Mouse (Mus musculus): ENCODE data around the gene Crispld2.

DNA sequence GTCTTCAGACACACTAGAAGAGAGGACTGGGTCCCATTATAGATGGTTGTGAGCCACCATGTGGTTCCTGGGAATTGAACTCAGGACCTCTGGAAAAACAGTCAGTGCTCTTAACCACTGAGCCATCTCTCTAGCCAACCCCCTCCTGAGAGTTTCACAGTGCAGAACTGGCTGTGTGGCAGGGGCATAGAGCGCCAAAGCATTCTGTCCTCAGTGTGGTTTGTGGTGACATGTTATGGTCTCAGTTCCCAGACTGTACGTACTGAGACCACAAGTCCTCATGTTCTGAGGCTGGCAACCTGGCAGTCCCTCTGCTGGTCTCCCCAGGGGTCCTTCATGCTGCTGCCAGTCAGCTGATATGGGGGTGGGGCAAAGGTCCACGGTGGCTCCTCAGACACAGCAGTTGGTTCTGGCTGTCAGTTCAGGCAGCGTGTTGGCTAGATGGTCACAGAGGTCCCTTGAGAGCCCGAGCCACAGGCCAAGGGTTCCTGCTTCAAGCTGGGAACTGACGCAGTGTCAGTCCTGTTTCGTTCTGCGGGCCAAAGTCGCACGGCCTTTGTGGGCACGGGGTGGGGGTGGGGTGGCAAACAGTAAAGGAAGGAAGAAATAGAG, 13.4 kb upstream of the Crispld2 start:
- no peak for TF ChIP-seq CTCF (IDR thresholded peaks at IDR 0.05; ENCODE audit: low read depth, low read length)
- TF ChIP-seq POLR2A (IDR thresholded peaks at IDR 0.05; ENCODE audit: borderline replicate concordance, low read depth, low read length) = no peak

All from bone marrow macrophage, adult 2 months (primary cell).